Mouse (Mus musculus) ES-E14 (cell line): ENCODE results near the gene Cish. TPM values are rescaled to one million over a fixed set of nuclear protein-coding genes. Genes with fewer than 3 reads are reported as not detected.

ENCODE experiments used
- DNase-seq: peaks from one replicate; pipeline ENCODE4 v3.0.0-alpha.2; 2013; ENCODE audit warnings: low read depth, low spot score
- H3K27ac ChIP-seq: 2 replicates; pipeline ENCODE4 v1.5.1; 2012; ENCODE audit warnings: low read depth, mild to moderate bottlenecking, low read length, moderate library complexity, mixed read lengths; ENCODE audit not compliant: poor library complexity, insufficient read depth, severe bottlenecking
- H3K36me3 ChIP-seq: 2 replicates; pipeline ENCODE4 v1.6.1; 2012; ENCODE audit warnings: mild to moderate bottlenecking, low read length, moderate library complexity, mixed read lengths; ENCODE audit not compliant: control insufficient read depth, poor library complexity, insufficient read depth, severe bottlenecking
- H3K4me1 ChIP-seq, 2 experiments: fragments of 150-350 bp in 1 of 2; sonication (generic) in 1 of 2; 2 replicates each; pipeline ENCODE4 v1.6.1; 2012; ENCODE audit warnings: low read length in 2 of 2, mild to moderate bottlenecking in 1 of 2, mixed read lengths in 1 of 2; ENCODE audit not compliant: control insufficient read depth in 2 of 2, insufficient read depth in 2 of 2, poor library complexity in 1 of 2
- H3K4me3 ChIP-seq, 2 experiments: fragments of 150-350 bp in 1 of 2; sonication (generic) in 1 of 2; 2 replicates each; pipeline ENCODE4 v1.5.1; 2012; ENCODE audit warnings: low read length in 2 of 2, low read depth in 1 of 2, mild to moderate bottlenecking in 1 of 2, mixed read lengths in 1 of 2; ENCODE audit not compliant: insufficient read depth in 1 of 2, poor library complexity in 1 of 2, severe bottlenecking in 1 of 2
- H3K9ac ChIP-seq: 2 replicates; pipeline ENCODE4 v1.6.1; 2012; ENCODE audit warnings: low read depth, mild to moderate bottlenecking, low read length, mixed read lengths; ENCODE audit not compliant: poor library complexity, insufficient read depth, severe bottlenecking
- H3K9me3 ChIP-seq: fragments of 150-350 bp; sonication (generic); 2 replicates; pipeline ENCODE4 v1.6.1; 2012; ENCODE audit warnings: low read depth, mild to moderate bottlenecking, low read length; ENCODE audit not compliant: control insufficient read depth, insufficient read depth
- CHD2 ChIP-seq: IDR thresholded peaks from 2 replicates; pipeline ENCODE4 v1.6.1; 2014; ENCODE audit warnings: mild to moderate bottlenecking, low read depth, low read length, inconsistent platforms
- HCFC1 ChIP-seq: IDR thresholded peaks from 2 replicates; pipeline ENCODE4 v1.6.1; 2012; ENCODE audit warnings: low read length, inconsistent platforms, borderline replicate concordance; ENCODE audit not compliant: insufficient read depth
- MAFK ChIP-seq: IDR thresholded peaks from 2 replicates; pipeline ENCODE4 v1.6.1; 2014; ENCODE audit warnings: mild to moderate bottlenecking, low read depth, low read length, inconsistent platforms; ENCODE audit not compliant: insufficient read depth
- ZC3H11A ChIP-seq: IDR thresholded peaks from 2 replicates; pipeline ENCODE4 v1.6.1; 2012; ENCODE audit warnings: low read depth, mild to moderate bottlenecking, inconsistent platforms, low read length, borderline replicate concordance
- ZNF384 ChIP-seq: IDR thresholded peaks from 2 replicates; pipeline ENCODE4 v1.6.1; 2012; ENCODE audit warnings: low read depth, low read length, inconsistent platforms
- in situ Hi-C, 2 experiments: fragments of 600-800 bp; cut with MboI; formaldehyde crosslinking; loops; one replicate each; pipeline ENCODE4 v1.15.1; 2025; ENCODE audit warnings: low sequenced_read_pairs in 2 of 2, inconsistent platforms in 1 of 2; ENCODE audit not compliant: unreplicated experiment in 2 of 2
- total RNA-seq: library from RNA; depleted of rRNA; stranded (reverse); fragments of 300-350 nt; gene quantifications from 2 replicates; pipeline ENCODE4 v1.2.3, GENCODE M21; 2012; rRNA removed

Gene Cish
- 1.5 and 2.5 TPM in 2 replicates for total RNA-seq

DNA sequence AAGGTAGTCTGAATTCAATTTTAAA lies at the start of gene Cish:
Gene Cish (plus strand): TSS at position 11 of the 25 bp plus-strand sequence.
- H3K27ac ChIP-seq, result no peak within 1 kb of the TSS; the same call in 1 of the 2 replicates
- peak within 1 kb of the TSS; percentile 51 to 78 for H3K4me3 ChIP-seq
- H3K9ac ChIP-seq, result peak within 1 kb of the TSS; percentile 46
- in situ Hi-C loops, result loop anchor here in 1 of 2 experiments (10.0 kb wide), 1 partner anchor 391 kb away; no protein-coding TSS in a partner anchor
- H3K4me1 ChIP-seq, result peaks cover 0 to 12% of the 10 kb centered on the region in 2 experiments; a peak in 2 of 4 replicates
- H3K9me3 ChIP-seq, result no peaks in the 10 kb centered on the region
- peaks cover 5% of the 10 kb centered on the region; the same call in 1 of the 2 replicates for H3K36me3 ChIP-seq
- TF ChIP-seq MAFK, result no peak
- no peak for TF ChIP-seq CHD2
- no peak for TF ChIP-seq HCFC1
- no peak for DNase-seq

- H3K27ac ChIP-seq, result no peak overlapping the region
- H3K4me3 ChIP-seq, result no peak overlapping the region
- H3K9ac ChIP-seq, result no peak overlapping the region
- H3K36me3 ChIP-seq, result no peaks in the 10 kb centered on the region
- TF ChIP-seq ZC3H11A, result peak; percentile 47; the same call in 1 of the 2 replicates
- TF ChIP-seq ZNF384, result no peak
- no peak for TF ChIP-seq CHD2
- peak; percentile 34 for DNase-seq
- no peaks in the 10 kb centered on the region for H3K9me3 ChIP-seq
- in situ Hi-C loops, result no loop called here
- H3K4me1 ChIP-seq, result no peaks in the 10 kb centered on the region
Observed at GRCm38 (mm10) chr9:107246170-107246569, 49.7 kb upstream of the Cish start.

- TF ChIP-seq ZNF384, result no peak
- TF ChIP-seq HCFC1, result no peak
- no peak for TF ChIP-seq ZC3H11A
- no peak for TF ChIP-seq MAFK
- TF ChIP-seq CHD2, result no peak
- Histone ChIP-seq H3K27ac (no peak overlapping the region), H3K36me3 (no peaks in the 10 kb centered on the region), H3K4me3 (no peak overlapping the region), H3K4me1 (peaks cover 0 to under 1% of the 10 kb centered on the region in 2 experiments; a peak in 1 of 4 replicates), H3K9ac (no peak overlapping the region), H3K9me3 (no peaks in the 10 kb centered on the region)
- no peak for DNase-seq
- in situ Hi-C loops, result no loop called here
Observed at GRCm38 (mm10) chr9:107249154-107249553, 46.7 kb upstream of the Cish start.

- in situ Hi-C loops, result no loop called here
- no peak overlapping the region for H3K9ac ChIP-seq
- peaks cover 7% of the 10 kb centered on the region; the same call in 1 of the 2 replicates for H3K36me3 ChIP-seq
- H3K4me3 ChIP-seq, result no peak overlapping the region
- no peaks in the 10 kb centered on the region for H3K9me3 ChIP-seq
- TF ChIP-seq ZNF384, result no peak
- no peak for TF ChIP-seq HCFC1
- no peak for TF ChIP-seq ZC3H11A
- TF ChIP-seq MAFK, result no peak
- no peak for TF ChIP-seq CHD2
- no peak overlapping the region for H3K27ac ChIP-seq
- no peak for DNase-seq
- peaks cover 0 to 8% of the 10 kb centered on the region in 2 experiments; a peak in 2 of 4 replicates for H3K4me1 ChIP-seq
Observed at GRCm38 (mm10) chr9:107250416-107251337, 45.1 kb upstream of the Cish start.

- peaks cover 17% of the 10 kb centered on the region for H3K36me3 ChIP-seq
- peaks cover 0 to 12% of the 10 kb centered on the region in 2 experiments; a peak in 2 of 4 replicates for H3K4me1 ChIP-seq
- in situ Hi-C loops, result no loop called here
- H3K9me3 ChIP-seq, result no peaks in the 10 kb centered on the region
- no peak for DNase-seq
- no peak overlapping the region for H3K4me3 ChIP-seq
- TF ChIP-seq MAFK (no peak), ZNF384 (no peak), CHD2 (no peak), ZC3H11A (no peak), HCFC1 (no peak)
- no peak overlapping the region for H3K9ac ChIP-seq
- H3K27ac ChIP-seq, result no peak overlapping the region
Observed at GRCm38 (mm10) chr9:107252164-107252563, 43.7 kb upstream of the Cish start.
